Mouse (Mus musculus): ENCODE data around the gene Rab1b. TPM values are rescaled to one million over a fixed set of nuclear protein-coding genes. Genes with fewer than 3 reads are reported as not detected.

Rab1b gene
- polyA plus RNA-seq, 1 experiment from 2014 or later = 306 TPM

DNA sequence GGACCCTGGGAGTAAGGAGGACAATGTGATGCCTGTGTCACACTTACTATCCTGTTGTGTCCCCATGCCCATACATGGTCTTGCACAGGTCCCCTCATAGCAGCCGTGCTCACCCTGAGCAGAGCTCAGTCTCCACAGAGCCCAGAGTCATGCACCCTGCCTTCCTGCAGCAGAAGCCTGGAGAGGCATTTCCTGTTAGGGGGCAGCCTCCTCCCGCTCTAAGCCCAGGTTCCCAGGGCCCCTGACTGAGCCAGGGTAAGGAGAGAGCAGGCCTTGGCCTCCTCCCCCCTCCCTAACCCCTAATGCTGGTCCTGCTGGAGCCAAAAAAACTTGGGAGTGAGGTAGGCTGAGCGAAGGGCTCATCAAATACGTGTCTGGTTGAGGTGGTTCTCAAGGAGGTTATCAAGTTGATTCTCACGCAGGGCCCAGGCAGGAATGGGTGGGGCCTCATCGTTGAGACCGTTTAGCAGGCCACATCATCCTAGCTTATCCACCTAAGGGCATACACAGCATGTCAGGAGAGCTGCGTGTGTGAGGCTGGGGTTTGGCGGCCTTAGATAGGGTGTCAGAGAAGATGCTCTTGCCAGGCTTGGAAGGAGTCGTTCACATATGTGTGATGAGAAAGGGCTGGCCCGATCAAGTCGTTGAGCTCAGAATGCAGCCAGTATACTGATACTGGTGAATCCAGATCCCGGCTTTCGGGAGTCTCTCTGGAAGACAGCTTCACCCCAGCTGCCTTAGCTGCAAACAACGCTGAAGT lies 39.7 kb downstream of the Rab1b start:
- peak; percentile 8; the same call in 1 of the 2 replicates for ATAC-seq (ENCODE audit: low FRiP score, low TSS enrichment)
- Histone ChIP-seq H3K36me3 (ENCODE audit: insufficient read depth, low read length) (no peaks in the 10 kb centered on the region), H3K4me1 (ENCODE audit: insufficient read depth, low read length) (peaks cover 51% of the 10 kb centered on the region), H3K9ac (replicated peaks; ENCODE audit: low read length) (peak overlapping the region; percentile 78), H3K9me3 (ENCODE audit: low read length) (no peaks in the 10 kb centered on the region), H3K4me3 (ENCODE audit: low read length) (peak overlapping the region; percentile 62), H3K4me2 (replicated peaks; ENCODE audit: low read depth, low read length) (peak overlapping the region; percentile 77), H3K27me3 (ENCODE audit: insufficient read depth, low read length) (peaks cover 20% of the 10 kb centered on the region), H3K27ac (ENCODE audit: low read length) (peak overlapping the region; percentile 94)
- 6% methylated on average over 15 of the region's 15 CpGs for WGBS

GRCm38 (mm10) chr19:5065104-5065503 lies 41.8 kb downstream of the Rab1b start:
- H3K27ac ChIP-seq (ENCODE audit: low read length) = no peak overlapping the region
- ATAC-seq (ENCODE audit: low FRiP score, low TSS enrichment) = no peak
- 54% methylated on average over 7 of the region's 7 CpGs for WGBS
- H3K9ac ChIP-seq (replicated peaks; ENCODE audit: low read length) = no peak overlapping the region
- H3K36me3 ChIP-seq (ENCODE audit: insufficient read depth, low read length) = no peaks in the 10 kb centered on the region
- no peak overlapping the region for H3K4me2 ChIP-seq (replicated peaks; ENCODE audit: low read depth, low read length)
- H3K4me3 ChIP-seq (ENCODE audit: low read length) = no peak overlapping the region
- no peaks in the 10 kb centered on the region for H3K9me3 ChIP-seq (ENCODE audit: low read length)
- H3K4me1 ChIP-seq (ENCODE audit: insufficient read depth, low read length) = peaks cover 54% of the 10 kb centered on the region
- H3K27me3 ChIP-seq (ENCODE audit: insufficient read depth, low read length) = peaks cover 15% of the 10 kb centered on the region

- Histone ChIP-seq H3K4me2 (replicated peaks; ENCODE audit: low read depth, low read length) (no peak overlapping the region), H3K4me3 (ENCODE audit: low read length) (no peak overlapping the region), H3K27ac (ENCODE audit: low read length) (no peak overlapping the region), H3K9me3 (ENCODE audit: low read length) (no peaks in the 10 kb centered on the region), H3K27me3 (ENCODE audit: insufficient read depth, low read length) (peaks cover 3% of the 10 kb centered on the region; the same call in 1 of the 2 replicates), H3K4me1 (ENCODE audit: insufficient read depth, low read length) (peaks cover 52% of the 10 kb centered on the region), H3K36me3 (ENCODE audit: insufficient read depth, low read length) (no peaks in the 10 kb centered on the region), H3K9ac (replicated peaks; ENCODE audit: low read length) (no peak overlapping the region)
- WGBS = 55% methylated on average over 6 of the region's 6 CpGs
- ATAC-seq (ENCODE audit: low FRiP score, low TSS enrichment) = no peak
Measured at GRCm38 (mm10) chr19:5062446-5062845, 44.4 kb downstream of the Rab1b start.

GRCm38 (mm10) chr19:5062041-5062440 lies 44.8 kb downstream of the Rab1b start:
- no peak for ATAC-seq (ENCODE audit: low FRiP score, low TSS enrichment)
- H3K9me3 ChIP-seq (ENCODE audit: low read length) = no peaks in the 10 kb centered on the region
- H3K4me1 ChIP-seq (ENCODE audit: insufficient read depth, low read length) = peaks cover 48% of the 10 kb centered on the region
- no peak overlapping the region for H3K4me2 ChIP-seq (replicated peaks; ENCODE audit: low read depth, low read length)
- 90% methylated on average over 5 of the region's 5 CpGs for WGBS
- H3K4me3 ChIP-seq (ENCODE audit: low read length) = no peak overlapping the region
- H3K36me3 ChIP-seq (ENCODE audit: insufficient read depth, low read length) = no peaks in the 10 kb centered on the region
- H3K9ac ChIP-seq (replicated peaks; ENCODE audit: low read length) = no peak overlapping the region
- H3K27me3 ChIP-seq (ENCODE audit: insufficient read depth, low read length) = no peaks in the 10 kb centered on the region
- H3K27ac ChIP-seq (ENCODE audit: low read length) = no peak overlapping the region

DNA sequence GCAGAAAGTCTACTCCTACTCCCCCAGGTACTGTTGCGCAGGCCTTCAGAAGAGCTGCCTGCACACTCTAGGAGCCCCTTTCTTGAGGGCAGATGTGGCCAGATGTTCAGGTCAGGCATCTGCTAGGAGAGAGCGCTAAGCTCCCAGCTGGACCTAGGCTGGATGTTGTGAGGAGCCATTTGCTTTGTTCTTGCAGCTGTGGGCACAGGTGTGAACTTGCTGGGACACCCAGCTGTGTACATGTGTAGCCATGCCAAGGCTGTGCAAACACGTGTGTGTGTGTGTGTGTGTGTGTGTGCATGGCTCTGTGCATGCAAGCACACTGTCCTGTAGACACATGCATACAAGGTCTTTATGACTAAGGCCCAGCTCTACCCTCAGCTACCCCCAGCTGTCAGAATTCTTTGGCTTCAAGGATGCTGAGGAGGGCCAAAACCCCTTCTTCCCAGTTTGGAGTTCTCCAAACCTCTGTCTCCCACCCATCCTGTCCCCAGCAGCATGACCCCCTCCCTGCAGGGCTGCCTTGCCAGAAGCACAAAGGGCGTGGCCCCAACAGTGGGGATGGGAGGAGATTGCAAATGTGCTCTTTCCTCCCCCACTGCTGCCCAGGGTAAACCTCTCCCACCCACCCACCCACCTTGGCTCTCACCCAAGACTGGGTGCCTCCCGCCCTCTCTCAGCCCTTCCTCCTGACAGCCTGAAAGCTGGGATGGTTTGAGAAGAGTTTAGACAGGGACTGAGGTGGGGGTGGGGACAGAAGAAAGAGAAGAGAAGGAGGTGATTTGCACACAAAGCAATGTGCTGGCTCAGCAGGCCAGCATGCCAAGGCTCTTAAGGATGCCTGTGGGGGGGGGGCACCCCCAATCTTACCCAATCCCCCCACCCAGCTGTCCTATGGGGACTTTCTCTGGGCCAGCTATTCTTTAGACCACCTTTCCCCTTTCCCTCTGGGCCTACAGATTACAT lies 46.2 kb downstream of the Rab1b start:
- 52% methylated on average over 5 of the region's 5 CpGs for WGBS
- no peaks in the 10 kb centered on the region for H3K27me3 ChIP-seq (ENCODE audit: insufficient read depth, low read length)
- no peaks in the 10 kb centered on the region for H3K36me3 ChIP-seq (ENCODE audit: insufficient read depth, low read length)
- H3K27ac ChIP-seq (ENCODE audit: low read length) = peak overlapping the region; percentile 83
- peak overlapping the region; percentile 14; the same call in 1 of the 2 replicates for H3K9ac ChIP-seq (replicated peaks; ENCODE audit: low read length)
- H3K9me3 ChIP-seq (ENCODE audit: low read length) = no peaks in the 10 kb centered on the region
- no peak overlapping the region for H3K4me3 ChIP-seq (ENCODE audit: low read length)
- peaks cover 51% of the 10 kb centered on the region for H3K4me1 ChIP-seq (ENCODE audit: insufficient read depth, low read length)
- 0 out of 2 replicates have a peak, but pooled peaks have one; percentile 14 for ATAC-seq (ENCODE audit: low FRiP score, low TSS enrichment)
- H3K4me2 ChIP-seq (replicated peaks; ENCODE audit: low read depth, low read length) = no peak overlapping the region

DNA sequence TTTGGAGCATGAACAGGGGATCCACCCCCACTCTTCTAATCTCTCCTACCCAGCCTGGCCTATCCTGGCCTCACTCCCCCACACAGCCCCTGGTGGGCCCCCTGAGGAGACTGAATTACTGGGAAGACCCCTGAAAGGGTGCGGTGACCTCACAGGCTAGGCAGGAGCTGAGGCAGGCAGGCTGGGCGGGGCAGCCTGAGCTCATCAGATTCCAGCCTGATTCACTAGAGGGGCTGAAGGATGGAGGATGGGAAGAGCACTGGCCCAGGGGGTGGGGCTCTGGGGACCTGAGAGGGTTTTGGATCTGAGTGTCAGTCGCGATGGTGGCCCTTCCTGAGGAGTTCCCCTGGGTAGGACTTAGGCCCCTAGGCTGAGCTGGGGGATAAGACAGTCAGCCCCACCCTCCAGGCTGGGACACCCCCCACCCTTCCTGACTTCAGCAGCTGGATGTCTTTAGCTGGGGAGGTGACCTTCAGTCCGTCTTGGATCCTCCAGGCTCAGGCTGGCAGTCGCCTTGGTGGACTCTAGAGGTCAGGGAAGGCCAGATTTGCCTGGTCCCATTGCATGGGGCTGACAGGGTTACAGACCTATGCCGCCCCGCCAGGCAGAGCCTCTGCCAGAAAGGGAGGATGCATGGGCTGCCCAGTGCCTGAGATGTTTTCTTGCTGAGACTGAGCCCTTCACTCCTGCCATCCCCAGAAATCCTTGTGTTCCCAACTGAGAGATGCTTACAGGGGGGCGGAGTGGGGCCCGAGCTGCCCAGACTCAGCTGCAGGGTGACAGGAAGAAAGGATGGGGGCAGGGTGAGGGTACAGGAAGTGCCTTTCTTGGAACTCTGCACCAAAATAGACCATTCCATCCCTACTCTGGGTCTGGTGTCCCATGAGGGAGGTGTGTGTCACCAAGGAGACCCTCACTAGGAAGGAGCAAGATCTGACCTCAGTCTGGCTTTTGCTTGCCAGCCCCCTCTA lies 47.8 kb downstream of the Rab1b start:
- H3K27ac ChIP-seq (ENCODE audit: low read length) = peak overlapping the region; percentile 83

DNA sequence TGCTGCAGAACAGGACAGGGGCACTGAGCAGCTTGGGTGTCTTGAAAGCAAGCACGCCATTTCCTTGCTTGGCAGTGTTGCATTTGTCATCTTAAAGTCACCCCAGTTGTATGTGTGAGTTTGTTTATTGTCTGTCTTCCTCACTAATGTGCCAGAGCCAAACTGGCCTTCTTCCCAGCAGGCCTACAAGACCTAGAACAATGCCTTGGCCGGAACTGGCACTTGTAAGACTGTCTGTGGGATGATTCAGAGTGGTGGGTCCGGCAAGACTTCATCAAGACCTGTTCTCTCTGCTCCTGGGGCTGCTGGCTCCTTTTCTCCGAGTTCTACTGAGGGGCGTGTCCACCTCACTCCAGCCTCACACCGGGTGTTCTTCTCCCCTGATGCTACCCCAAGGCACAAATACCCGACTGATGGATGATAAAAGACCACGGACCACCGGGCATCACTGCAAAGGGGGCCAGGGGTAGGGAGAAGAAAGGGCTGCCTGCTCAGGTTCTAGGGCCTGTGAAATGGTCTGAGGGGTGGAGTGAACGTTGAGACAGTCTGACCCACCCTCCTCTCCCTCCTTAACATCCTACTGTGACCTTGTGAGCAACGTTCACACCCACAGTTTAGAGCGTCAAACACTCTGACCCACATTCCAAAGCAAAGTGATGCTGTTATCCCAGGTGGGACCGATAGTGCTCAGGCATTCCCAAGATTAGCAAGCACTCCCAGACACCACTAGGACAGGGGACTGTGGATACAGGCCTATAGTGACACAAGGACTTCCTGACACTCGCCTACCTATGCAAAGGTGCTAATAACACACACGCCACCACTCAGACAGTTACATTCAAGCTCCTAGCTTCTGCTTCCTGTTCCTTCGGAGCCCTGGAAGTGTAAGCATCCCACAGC lies 48.7 kb downstream of the Rab1b start:
- H3K4me2 ChIP-seq (replicated peaks; ENCODE audit: low read depth, low read length) = no peak overlapping the region
- H3K4me1 ChIP-seq (ENCODE audit: insufficient read depth, low read length) = peaks cover 44% of the 10 kb centered on the region
- peaks cover 3% of the 10 kb centered on the region; the same call in 1 of the 2 replicates for H3K27me3 ChIP-seq (ENCODE audit: insufficient read depth, low read length)

More for the DNA sequence above, 47.8 kb downstream of the Rab1b start:
- H3K9ac ChIP-seq (replicated peaks; ENCODE audit: low read length) = peak overlapping the region; percentile 5; the same call in 1 of the 2 replicates
- H3K27me3 ChIP-seq (ENCODE audit: insufficient read depth, low read length) = no peaks in the 10 kb centered on the region
- WGBS = 10% methylated on average over 10 of the region's 10 CpGs
- 0 out of 2 replicates have a peak overlapping the region, but pooled peaks have one; percentile 8 for H3K4me2 ChIP-seq (replicated peaks; ENCODE audit: low read depth, low read length)
- peaks cover 44% of the 10 kb centered on the region for H3K4me1 ChIP-seq (ENCODE audit: insufficient read depth, low read length)
- no peaks in the 10 kb centered on the region for H3K36me3 ChIP-seq (ENCODE audit: insufficient read depth, low read length)
- H3K4me3 ChIP-seq (ENCODE audit: low read length) = no peak overlapping the region
- H3K9me3 ChIP-seq (ENCODE audit: low read length) = no peaks in the 10 kb centered on the region
- peak; percentile 67 for ATAC-seq (ENCODE audit: low FRiP score, low TSS enrichment)

DNA sequence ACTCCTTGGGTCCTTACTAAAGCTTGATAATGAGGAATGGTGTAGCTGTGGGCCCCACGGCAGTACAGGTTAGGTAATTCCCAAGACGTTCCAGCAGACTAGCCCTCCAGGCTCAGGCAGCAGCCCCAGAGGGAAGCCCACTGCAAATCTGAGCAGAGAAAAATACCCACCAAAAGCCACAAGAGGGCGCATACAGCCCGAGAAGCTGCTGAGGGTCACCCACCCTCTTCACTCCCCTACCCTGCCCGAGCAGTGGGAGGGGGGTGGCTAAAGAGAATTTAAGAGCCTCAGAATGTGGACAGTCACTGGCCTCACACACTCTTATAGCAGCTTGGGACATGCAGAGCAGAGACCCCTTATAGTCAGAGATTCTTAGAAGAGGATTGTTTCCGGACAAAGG lies 50.6 kb downstream of the Rab1b start:
- Histone ChIP-seq H3K27ac (ENCODE audit: low read length) (no peak overlapping the region), H3K4me3 (ENCODE audit: low read length) (peak overlapping the region; percentile 12; the same call in 1 of the 2 replicates), H3K27me3 (ENCODE audit: insufficient read depth, low read length) (peaks cover 7% of the 10 kb centered on the region; the same call in 1 of the 2 replicates), H3K4me1 (ENCODE audit: insufficient read depth, low read length) (peaks cover 55% of the 10 kb centered on the region), H3K36me3 (ENCODE audit: insufficient read depth, low read length) (no peaks in the 10 kb centered on the region), H3K9ac (replicated peaks; ENCODE audit: low read length) (no peak overlapping the region; the same call in 1 of the 2 replicates), H3K4me2 (replicated peaks; ENCODE audit: low read depth, low read length) (no peak overlapping the region), H3K9me3 (ENCODE audit: low read length) (no peaks in the 10 kb centered on the region)
- ATAC-seq (ENCODE audit: low FRiP score, low TSS enrichment) = peak; percentile 46; the same call in 1 of the 2 replicates
- WGBS = 10% methylated on average over 6 of the region's 6 CpGs

More for the DNA sequence above, 48.7 kb downstream of the Rab1b start:
- Histone ChIP-seq H3K9ac (replicated peaks; ENCODE audit: low read length) (no peak overlapping the region), H3K36me3 (ENCODE audit: insufficient read depth, low read length) (no peaks in the 10 kb centered on the region), H3K9me3 (ENCODE audit: low read length) (no peaks in the 10 kb centered on the region), H3K4me3 (ENCODE audit: low read length) (no peak overlapping the region), H3K27ac (ENCODE audit: low read length) (peak overlapping the region; percentile 83)
- ATAC-seq (ENCODE audit: low FRiP score, low TSS enrichment) = no peak
- WGBS = 22% methylated on average over 16 of the region's 16 CpGs

Measured in kidney, embryonic 16.5 days (tissue).